Mouse (Mus musculus) limb, embryonic 14.5 days (tissue): ENCODE results near the gene Gm6614. TPM values are rescaled to one million over a fixed set of nuclear protein-coding genes. Genes with fewer than 3 reads are reported as not detected.

Experiments
- ATAC-seq: fragments of 200-750 bp; cut with Nextera tagmentation; 2 replicates; pipeline ENCODE4 v1.8.0; 2017; ENCODE audit warnings: low read depth, moderate number of reproducible peaks, moderate TSS enrichment; ENCODE audit not compliant: low FRiP score
- DNase-seq: peaks from one replicate; pipeline ENCODE4 v3.0.0-alpha.2; 2015; ENCODE audit warnings: low spot score
- H3K27ac ChIP-seq: fragments of 300-500 bp; sonication (generic); replicated peaks from 2 replicates; pipeline ENCODE4 v1.5.1; 2014; ENCODE audit warnings: low read depth, mild to moderate bottlenecking, low read length, moderate library complexity, mixed read lengths
- H3K27me3 ChIP-seq: fragments of 300-500 bp; sonication (generic); 2 replicates; pipeline ENCODE4 v1.6.1; 2014; ENCODE audit warnings: low read length, mixed read lengths; ENCODE audit not compliant: control insufficient read depth, insufficient read depth
- H3K36me3 ChIP-seq: fragments of 300-500 bp; sonication (generic); 2 replicates; pipeline ENCODE4 v1.6.1; 2014; ENCODE audit warnings: mild to moderate bottlenecking, low read length, moderate library complexity, mixed read lengths; ENCODE audit not compliant: control insufficient read depth, insufficient read depth
- H3K4me1 ChIP-seq: fragments of 300-500 bp; sonication (generic); 2 replicates; pipeline ENCODE4 v1.6.1; 2014; ENCODE audit warnings: antibody characterized with exemption, low read length, mixed read lengths; ENCODE audit not compliant: control insufficient read depth, insufficient read depth
- H3K4me2 ChIP-seq: fragments of 300-500 bp; sonication (generic); replicated peaks from 2 replicates; pipeline ENCODE4 v1.6.1; 2014; ENCODE audit warnings: low read depth, mild to moderate bottlenecking, low read length, moderate library complexity; ENCODE audit not compliant: severe bottlenecking
- H3K4me3 ChIP-seq: fragments of 300-500 bp; sonication (generic); replicated peaks from 2 replicates; pipeline ENCODE4 v1.5.1; 2014; ENCODE audit warnings: low read length
- H3K9ac ChIP-seq: fragments of 300-500 bp; sonication (generic); 2 replicates; pipeline ENCODE4 v1.6.1; 2014; ENCODE audit warnings: mild to moderate bottlenecking, low read depth, low read length, moderate library complexity; ENCODE audit not compliant: severe bottlenecking
- H3K9me3 ChIP-seq: fragments of 300-500 bp; sonication (generic); 2 replicates; pipeline ENCODE4 v1.6.1; 2016; ENCODE audit warnings: low read length; ENCODE audit not compliant: control insufficient read depth
- POLR2A ChIP-seq: fragments of 200-500 bp; IDR thresholded peaks from 2 replicates; pipeline ENCODE4 v1.8.0; 2012; ENCODE audit warnings: inconsistent platforms, mild to moderate bottlenecking, moderate library complexity, borderline replicate concordance; ENCODE audit not compliant: insufficient read depth, insufficient read length; ENCODE audit errors: extremely low read depth
- WGBS: fragments of 180-500 bp; shearing (Covaris S2); extraction: QIAGEN DNeasy Blood & Tissue Kit; methylation state at CpG from one replicate; pipeline ENCODE4 v1.1.7; 2014; 5-methylcytosine and 5-hydroxymethylcytosine counted together
- polyA plus RNA-seq, 2 experiments: library from polyadenylated mRNA; depleted of rRNA in 1 of 2; stranded (reverse) in 1 of 2; unstranded in 1 of 2; fragments of >200 nt; fragmentation: Nextera tagmentation in 1 of 2; extraction: Ambion mirVana in 1 of 2; gene quantifications; 2 replicates each; pipeline versions ENCODE4 v1.2.1 to v1.2.3; 2012 to 2014

Gm6614 gene
- polyA plus RNA-seq, 2 experiments = 0.04 TPM; not detected in 1

- ATAC-seq (peak; percentile 32; the same call in 1 of the 2 replicates), DNase-seq (peak; percentile 48)
- Histone ChIP-seq H3K4me2 (no peak overlapping the region), H3K4me1 (no peaks in the 10 kb centered on the region), H3K9ac (no peak overlapping the region), H3K27ac (no peak overlapping the region), H3K36me3 (no peaks in the 10 kb centered on the region), H3K27me3 (no peaks in the 10 kb centered on the region), H3K4me3 (no peak overlapping the region), H3K9me3 (no peaks in the 10 kb centered on the region)
- no peak for TF ChIP-seq POLR2A
- whole genome bisulfite sequencing = 55% methylated on average over 16 of the region's 16 CpGs
These were observed 29.3 kb upstream of the Gm6614 start for GRCm38 (mm10) chr6:142040306-142041175.

DNA sequence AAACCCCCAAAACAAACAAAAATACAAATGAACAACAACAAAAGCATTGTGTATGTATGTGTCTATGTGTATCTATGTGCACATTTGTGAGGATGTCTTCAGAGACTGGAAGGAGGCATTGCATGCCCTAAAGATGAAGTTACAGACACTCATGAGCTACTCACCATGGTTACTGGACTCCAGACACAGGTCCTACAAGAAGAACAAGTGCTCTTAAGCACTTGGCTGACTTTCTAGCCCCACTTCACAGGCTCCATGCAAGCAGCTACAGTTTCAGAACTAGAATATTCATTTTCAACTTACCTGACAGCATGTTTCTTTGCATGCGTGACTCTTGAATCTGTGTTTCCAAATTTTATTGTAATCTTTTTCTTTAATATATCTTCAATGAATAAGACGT is 24.6 kb upstream of the Gm6614 start:
- H3K9me3 ChIP-seq = no peaks in the 10 kb centered on the region
- DNase-seq (no peak), ATAC-seq (no peak)
- H3K4me1 ChIP-seq = no peaks in the 10 kb centered on the region
- 78% methylated on average over 2 of the region's 2 CpGs for WGBS
- no peak for TF ChIP-seq POLR2A
- no peak overlapping the region for H3K4me2 ChIP-seq
- no peaks in the 10 kb centered on the region for H3K27me3 ChIP-seq
- no peak overlapping the region for H3K27ac ChIP-seq
- H3K4me3 ChIP-seq = no peak overlapping the region
- H3K36me3 ChIP-seq = no peaks in the 10 kb centered on the region
- H3K9ac ChIP-seq = no peak overlapping the region

GRCm38 (mm10) chr6:142021671-142022070 is 10.5 kb upstream of the Gm6614 start:
- no peak overlapping the region for H3K4me3 ChIP-seq
- H3K27me3 ChIP-seq = no peaks in the 10 kb centered on the region
- H3K27ac ChIP-seq = no peak overlapping the region
- H3K4me2 ChIP-seq = no peak overlapping the region
- H3K4me1 ChIP-seq = no peaks in the 10 kb centered on the region
- H3K36me3 ChIP-seq = no peaks in the 10 kb centered on the region
- ATAC-seq = no peak
- no peak overlapping the region for H3K9ac ChIP-seq
- WGBS = 86% methylated on average over 3 of the region's 3 CpGs
- no peaks in the 10 kb centered on the region for H3K9me3 ChIP-seq
- DNase-seq = no peak
- TF ChIP-seq POLR2A = no peak

GRCm38 (mm10) chr6:141986772-141987171 is 24.4 kb downstream of the Gm6614 start:
- ATAC-seq (no peak), DNase-seq (no peak)
- Histone ChIP-seq H3K36me3 (no peaks in the 10 kb centered on the region), H3K4me1 (no peaks in the 10 kb centered on the region), H3K9ac (no peak overlapping the region), H3K27ac (no peak overlapping the region), H3K9me3 (no peaks in the 10 kb centered on the region), H3K27me3 (no peaks in the 10 kb centered on the region), H3K4me3 (no peak overlapping the region), H3K4me2 (no peak overlapping the region)
- 100% methylated on average over 6 of the region's 6 CpGs for WGBS
- no peak for TF ChIP-seq POLR2A

DNA sequence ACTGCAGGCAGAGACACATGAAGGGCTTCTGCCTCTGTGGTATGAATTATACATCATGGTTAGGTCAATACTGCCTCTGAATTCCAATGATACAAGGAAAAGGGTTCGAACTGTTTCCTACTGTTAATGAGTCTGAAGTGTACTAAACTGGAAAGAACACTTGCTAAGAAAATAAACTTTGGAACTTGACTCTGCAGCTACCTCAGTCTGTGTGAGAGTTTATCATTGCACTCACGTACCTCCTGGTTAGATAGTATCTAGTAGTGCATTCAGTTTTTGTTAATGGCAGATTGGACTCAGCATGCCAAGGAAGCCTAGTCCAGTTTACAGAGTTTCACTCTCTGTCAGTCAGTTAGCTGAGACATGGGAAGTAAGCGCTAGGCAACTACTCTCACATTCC is 26.6 kb downstream of the Gm6614 start:
- Histone ChIP-seq H3K9me3 (no peaks in the 10 kb centered on the region), H3K4me2 (no peak overlapping the region), H3K36me3 (no peaks in the 10 kb centered on the region), H3K4me3 (no peak overlapping the region), H3K4me1 (no peaks in the 10 kb centered on the region), H3K27ac (no peak overlapping the region), H3K9ac (no peak overlapping the region), H3K27me3 (no peaks in the 10 kb centered on the region)
- no peak for DNase-seq
- WGBS = 71% methylated on average over 3 of the region's 3 CpGs
- ATAC-seq = no peak
- no peak for TF ChIP-seq POLR2A
